Mouse (Mus musculus) liver, adult (tissue): ENCODE measurements around the gene Brca2.

ENCODE experiments used
- GATA4 ChIP-seq: IDR thresholded peaks from 2 replicates; pipeline ENCODE4 v1.6.1; 2014; ENCODE audit warnings: mild to moderate bottlenecking, low read length; ENCODE audit not compliant: insufficient replicate concordance

The Brca2 gene

DNA sequence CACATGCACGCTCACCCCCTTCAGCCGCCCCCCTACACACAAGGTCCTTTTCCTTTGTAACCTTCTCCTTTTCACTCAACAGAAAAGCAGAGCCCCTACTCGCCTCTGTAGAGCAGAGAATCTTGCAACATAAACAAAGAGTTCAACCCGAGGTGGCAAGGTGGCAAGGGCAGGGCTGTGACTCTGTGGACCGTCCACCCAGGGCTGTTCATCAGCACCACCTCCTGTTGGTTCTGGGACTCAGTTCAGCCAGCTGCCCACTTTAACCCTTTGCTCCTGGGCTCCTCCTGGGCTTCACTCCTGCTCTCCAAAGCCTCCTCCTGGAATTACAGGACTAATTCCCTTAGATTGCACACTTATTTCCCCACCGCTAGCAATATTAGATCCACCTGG, 61.9 kb downstream of the Brca2 start:
- TF ChIP-seq GATA4: no peak

DNA sequence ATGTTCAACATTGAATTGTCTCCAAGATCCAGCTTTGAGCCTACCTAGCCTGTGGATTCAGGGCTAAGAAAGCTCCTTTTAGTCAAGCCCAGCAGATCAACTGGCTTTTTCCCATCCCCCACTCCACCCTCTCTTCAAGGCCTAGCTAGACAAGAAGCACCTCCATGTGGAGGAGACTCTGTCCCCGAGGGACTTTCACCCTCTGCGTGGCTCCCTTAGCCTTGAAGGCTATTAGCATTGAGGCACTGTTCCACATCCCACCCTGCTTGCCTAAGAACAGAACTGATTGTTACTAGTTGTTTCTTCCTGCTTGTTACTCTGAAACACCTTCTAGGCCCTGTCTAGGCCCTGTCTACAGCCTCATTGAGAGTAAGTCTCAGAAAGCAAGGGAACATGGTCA, 67.5 kb downstream of the Brca2 start:
- no peak for TF ChIP-seq GATA4

DNA sequence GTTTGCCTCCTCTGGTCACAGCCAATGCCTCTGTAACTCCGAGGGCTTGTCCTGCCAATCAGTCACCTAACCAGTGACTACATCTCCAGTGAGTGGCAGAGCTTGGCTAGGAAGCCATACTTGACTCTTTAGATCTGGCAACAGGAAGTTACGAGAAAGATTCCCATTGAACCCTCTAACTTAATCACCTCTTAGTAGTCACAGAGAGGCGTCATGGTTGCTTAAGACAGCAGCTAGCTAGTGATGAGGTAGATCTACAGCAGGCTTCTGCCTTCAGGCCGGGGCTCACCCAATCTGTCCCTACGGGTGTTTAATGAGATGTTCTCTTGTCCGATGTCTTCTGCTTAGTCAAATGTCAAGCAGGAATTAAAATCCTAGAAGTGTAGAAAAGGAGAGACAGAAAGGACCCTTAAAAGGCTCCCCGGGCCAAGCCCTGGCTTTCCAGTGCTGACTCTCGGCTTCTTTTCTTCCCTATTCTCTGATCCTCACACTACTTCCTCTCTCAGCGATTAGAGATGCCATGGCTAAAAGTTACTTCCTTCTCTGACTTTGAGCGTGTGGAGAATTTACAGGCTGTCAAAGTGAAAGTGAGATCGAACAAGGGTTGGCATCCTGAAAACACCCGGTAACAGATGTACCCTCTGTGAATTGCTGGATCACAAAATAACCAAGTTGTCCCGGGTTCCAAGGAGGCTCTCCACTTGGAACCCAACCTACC, 69.9 kb downstream of the Brca2 start:
- no peak for TF ChIP-seq GATA4

DNA sequence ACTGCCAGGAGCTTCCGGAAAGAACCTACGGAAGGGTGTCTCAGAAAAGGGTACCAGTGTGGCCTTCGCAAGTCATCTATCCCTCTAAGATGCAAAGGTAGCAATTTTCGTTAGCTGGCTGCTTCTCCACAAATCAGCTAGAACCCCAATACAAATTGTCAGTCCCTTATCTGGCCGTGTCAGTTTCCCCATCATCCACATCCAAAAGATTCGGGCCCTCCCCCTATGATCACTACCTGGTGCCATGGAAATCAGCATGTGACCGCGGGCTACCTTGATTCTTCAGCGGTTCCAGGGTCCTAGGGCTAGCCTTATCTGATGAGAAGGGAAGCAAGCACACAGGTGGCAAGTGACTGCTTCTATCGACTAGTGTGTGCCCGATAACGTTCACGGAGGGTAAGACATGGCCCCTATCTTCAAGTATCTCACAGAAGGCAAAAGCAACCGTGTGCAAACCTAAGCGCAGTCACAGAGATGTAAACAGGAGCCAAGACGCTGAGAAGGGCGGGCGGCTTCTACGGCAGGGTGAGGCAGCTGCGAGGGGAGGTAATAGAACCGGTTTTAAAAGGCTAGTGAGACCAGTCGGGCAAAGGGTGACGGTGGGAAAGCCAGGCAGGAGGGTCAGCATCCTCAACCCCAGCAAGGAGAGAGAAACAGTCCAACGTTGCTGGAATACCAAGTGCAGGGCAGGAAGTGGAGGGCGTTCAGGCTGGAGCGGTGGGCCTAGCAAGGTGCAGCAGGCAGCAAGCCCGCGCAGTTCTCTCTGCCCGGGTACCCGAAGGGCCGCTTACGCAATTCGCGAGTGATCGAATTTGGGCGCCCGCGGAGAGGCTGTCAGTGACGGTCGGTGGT, 70.7 kb downstream of the Brca2 start:
- 0 out of 2 replicates have a peak, but pooled peaks have one; percentile 33 for TF ChIP-seq GATA4

DNA sequence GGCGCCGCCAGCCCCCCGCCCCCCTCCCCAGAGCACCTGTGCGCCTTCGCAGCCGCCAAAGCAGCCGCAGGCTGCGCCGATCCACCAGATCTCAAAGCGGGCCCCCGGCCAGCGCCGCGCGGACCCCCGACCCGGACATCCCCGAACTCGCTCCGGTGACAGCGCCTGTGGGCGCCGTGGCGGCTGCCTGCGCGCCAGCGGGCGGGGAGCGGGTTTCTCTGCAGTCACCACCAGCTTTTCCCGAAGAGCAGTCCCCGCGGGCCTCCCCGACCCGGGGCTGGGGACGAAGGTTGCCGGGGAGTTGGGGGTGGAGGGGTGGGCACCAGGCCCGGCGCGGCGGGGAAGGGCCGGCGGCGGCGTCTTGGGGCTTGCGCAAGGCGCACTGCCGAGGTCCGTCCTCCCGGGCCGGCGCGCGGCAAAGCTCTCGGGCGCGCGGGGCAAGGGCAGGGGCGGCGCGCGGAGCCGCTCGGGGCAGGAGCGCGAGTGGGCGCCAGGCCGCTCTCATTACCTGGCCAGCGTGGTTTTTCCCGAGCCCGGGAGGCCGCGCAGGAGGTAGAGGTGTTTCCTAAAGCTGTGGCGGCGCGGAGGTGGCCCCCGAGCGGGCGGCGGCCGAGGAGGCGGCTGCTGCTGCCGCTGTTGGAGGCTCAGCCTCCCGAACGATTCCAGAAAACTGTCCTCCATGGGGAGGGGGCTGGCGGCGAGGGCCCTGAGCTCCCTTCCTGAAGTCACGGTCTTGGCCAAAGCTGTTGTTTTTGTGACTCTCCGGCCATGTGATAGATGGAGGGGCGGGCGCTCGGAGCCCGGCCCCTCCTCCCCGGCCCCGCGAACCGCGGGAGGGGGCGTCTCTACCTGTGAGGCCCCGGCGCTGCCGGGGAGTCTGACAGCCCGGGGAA, 71.6 kb downstream of the Brca2 start:
- no peak for TF ChIP-seq GATA4

DNA sequence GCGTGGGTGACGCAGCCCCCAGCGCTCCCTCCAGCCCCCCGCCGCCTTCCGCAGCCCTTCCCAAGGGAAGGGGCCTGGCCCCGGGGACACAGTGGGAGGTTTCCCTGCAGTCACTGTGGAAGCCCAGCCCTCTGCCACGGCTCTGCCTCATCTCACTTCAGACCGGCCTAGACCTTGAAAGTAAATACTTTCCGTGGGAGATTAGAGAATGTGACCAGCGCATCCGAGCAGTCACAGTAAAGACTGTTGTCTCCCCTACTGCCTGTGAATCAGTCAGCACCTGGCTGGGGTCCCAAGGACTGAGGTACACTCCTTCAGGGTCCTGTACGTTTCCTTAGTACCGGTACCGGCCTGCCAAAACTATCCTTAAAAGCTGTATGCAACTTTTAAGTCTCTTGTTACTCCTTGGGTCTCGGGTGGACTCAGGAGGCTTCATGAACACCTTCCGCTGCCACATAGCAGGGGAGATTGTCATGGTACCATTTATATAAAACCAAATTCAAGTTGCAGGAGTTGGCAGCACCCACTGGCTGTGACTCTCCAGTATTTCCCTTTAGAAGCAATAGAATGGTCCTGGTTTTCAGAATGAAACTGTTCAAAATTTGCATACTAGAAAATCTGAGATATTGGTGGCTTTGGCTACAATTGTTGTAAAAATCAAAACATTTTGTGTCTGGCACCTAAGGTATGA, 72.4 kb downstream of the Brca2 start:
- no peak for TF ChIP-seq GATA4

DNA sequence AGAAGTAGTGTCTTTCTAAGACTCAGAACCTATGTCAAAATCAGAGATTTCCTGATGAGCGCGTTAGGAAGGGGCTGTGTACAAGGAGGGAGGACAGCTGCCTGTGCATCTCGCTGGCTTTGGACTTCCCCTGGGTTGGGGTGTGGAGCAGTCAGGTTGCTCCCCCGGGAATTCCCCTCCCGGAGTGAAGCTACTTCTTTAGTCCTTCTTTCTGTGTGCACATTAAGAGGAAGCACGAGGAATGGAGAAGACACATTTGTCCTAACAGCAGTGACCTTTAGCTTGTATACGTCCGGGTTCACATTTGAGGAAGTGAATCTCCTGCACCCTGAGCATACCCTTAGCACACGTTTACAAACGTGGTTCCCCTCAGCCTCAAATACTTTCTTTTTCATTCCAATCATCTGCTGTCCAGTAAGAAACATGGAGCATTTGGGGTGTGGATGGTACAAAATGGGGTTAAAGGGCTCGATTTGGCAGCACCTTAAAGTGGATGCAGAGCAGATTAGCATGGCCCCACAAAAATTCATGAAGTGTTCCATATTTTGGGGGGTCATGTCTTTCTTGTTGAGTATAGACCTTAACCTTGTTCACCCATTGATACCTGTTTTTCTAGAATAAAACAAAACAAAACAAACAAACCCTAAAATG, 73.1 kb downstream of the Brca2 start:
- TF ChIP-seq GATA4: no peak

DNA sequence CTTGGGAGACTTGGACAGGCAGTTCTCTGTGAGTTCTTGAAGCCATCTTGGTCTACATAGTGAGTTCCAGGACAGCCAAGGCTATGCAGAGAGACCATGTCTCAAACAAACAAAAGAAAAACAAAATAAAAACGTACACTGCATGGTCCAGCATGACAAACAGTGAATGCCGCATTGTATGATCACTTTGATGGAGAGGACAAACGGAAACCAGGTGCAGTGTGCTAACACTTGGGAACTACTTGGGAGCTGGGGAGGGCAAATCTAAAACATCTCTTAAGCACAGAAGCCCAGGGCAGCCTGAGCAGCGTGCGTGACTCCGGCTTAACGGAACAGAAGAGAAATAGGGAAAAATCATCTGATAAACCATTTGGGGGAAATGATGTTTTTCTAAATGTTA, 74.7 kb downstream of the Brca2 start, which contains the start of gene N4bp2l1:
Gene N4bp2l1 (minus strand): TSS at position 101 of the 400 bp plus-strand sequence.
- TF ChIP-seq GATA4: no peak

DNA sequence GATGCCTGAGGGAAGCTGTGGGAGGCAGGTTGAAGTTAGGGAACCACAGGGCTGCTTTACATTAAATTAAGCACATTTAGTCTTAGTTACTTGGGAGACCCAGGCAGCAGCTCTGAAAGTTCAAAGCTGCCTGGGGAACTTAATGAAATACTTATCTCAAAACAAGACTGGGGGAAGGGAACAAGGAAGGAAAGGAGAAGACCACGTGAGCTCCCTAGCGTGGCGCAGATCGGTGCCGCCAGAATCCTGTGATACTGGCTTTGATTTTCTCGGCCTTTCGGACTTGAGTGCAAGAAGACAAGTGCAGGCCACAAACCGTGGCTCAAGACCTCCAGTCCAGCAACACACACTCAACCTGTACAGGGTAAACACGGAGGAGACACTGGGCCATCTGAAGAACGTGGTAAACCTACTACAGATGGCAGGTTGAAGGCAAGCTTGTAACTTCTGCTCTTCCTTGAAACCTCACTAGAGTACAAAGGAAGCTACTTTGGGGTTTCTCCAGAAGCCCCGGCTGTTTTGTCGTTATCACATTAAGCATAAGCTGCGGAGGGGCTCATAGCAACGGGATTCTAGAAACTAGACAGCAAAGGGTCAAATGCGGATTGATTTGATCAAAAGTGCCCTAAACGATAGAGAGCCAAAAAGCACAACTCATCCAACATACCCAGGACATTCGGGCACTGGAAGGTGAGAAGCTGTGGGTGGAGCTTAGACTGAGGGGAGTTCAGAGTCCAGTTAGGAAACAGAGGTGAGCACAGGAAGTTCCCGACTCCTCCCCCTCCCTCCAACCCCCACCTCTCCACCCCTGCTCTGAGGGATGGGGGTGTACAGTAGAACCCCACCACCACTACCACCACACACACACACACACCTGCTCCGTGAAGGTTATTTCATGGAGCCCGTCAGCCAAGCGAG, 76.0 kb downstream of the Brca2 start:
- peak; percentile 28; the same call in 1 of the 2 replicates for TF ChIP-seq GATA4

DNA sequence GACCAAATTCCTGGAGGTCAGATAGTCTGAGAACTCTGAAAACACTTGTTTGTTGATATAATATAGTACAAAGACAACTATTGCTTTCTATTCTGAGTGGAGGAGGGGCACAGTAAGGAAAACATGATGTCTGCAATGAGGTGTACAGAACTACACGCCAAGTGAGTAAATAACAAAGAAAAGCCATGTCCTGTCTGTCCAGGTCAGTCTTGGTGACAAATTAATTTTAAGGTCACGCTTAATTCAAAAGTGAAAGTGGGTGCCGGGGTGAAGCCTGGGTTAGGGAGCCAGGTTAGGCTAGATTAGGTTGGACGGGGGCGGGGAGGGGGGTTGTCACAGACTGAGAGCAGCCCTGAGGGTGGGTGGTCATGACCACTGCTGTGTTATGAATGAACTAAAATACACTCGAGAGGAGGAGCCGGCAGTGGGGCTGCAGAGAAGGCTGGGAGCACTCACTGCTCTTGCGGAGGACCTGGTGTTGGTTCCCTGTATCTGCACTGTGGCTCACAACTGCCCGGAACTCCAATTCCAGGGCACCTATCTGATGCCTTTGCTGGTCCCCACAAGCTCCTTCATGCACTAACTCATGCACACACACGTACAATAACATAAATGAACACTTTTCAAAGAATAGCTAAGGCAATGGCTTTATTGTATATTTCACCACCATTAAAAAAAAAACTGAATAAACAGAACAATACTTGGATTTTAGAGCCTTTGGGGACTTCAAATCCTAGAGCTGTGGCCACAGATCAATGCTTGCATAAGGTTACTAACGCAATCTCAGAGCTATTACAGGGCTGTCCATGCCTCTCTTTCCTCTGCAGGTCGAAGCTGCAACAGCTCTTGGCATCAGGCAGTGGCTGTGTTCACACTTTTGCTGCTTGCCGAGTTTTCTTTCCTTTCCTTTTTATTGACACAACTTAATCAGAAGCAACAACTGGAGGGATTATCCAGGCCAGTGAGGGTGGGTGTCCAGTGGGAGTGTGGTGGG, 77.2 kb downstream of the Brca2 start:
- TF ChIP-seq GATA4: no peak

DNA sequence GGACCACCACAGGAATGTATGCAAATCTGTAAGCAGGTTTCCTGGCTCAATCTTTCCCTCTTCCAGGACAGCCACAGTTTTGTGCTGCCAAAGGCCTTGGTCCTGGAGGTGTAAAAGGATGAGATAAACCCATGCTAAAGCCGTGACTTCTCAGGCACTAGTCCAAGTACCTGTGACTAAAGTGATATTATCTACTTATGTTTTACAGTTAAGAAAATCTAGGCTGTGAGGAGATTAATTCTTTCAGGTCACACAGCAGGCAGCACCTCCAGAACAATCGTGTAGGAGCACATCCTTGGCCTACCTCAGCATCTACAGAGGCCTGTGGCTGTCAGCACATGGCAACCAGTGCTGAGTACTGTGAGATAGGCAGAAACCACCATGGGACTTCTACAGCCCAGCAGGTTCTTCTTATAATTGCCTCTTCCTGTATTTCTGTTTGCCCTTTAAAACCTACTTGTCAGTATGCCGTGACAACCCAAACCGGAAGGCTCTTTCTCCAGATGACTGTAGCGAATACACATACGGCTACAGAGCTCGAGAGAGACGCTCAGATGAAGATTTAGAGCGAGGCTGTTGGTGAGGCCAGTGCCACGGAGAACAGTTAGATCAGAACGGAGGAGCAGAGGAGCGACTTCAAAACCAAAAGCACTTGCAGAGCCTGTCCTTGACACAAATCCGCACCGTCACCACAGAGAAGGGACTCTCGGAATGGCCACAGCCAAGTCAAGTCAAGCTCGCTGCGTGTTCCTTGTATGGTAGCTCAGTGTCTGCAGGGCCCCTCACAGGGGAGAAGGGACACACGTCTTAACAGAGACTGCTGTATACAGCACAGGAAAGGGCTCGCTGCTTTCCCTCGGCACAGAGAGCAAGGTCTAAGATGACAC, 78.4 kb downstream of the Brca2 start:
- TF ChIP-seq GATA4: no peak
